Mouse (Mus musculus): ENCODE results near the gene Olfr173. TPM values are rescaled to one million over a fixed set of nuclear protein-coding genes. Genes with fewer than 3 reads are reported as not detected.

The Olfr173 gene
- not detected in 2 replicates for polyA plus RNA-seq (2016; fragmentation: Nextera tagmentation; extraction: Ambion mirVana)

DNA sequence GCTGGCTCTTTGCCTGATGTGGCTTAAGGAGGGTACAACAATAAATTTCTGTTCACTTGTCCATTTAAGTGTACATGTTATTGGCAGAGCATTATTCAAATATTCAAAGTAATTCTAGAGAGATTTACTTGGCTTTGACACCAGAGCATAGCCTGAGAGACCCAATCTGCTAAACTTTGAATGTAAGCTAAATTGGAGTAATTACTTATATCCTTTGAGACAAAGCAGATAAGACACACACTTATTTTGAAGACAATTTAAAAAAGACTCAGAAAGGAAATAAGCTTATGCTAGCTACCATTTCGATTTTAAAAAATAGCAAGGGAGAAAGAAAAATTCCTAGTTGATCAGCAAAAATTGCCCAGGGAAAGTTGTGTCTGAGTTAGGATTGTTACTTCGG is at the start of gene Olfr173:
Gene Olfr173, minus strand, starts transcription at position 101 of the 400 bp plus-strand sequence.
- 77% methylated on average over 2 of the region's 2 CpGs for WGBS
- H3K4me1 ChIP-seq, result no peaks in the 10 kb centered on the region
- DNase-seq (ENCODE audit: low spot score), result no peak

DNA sequence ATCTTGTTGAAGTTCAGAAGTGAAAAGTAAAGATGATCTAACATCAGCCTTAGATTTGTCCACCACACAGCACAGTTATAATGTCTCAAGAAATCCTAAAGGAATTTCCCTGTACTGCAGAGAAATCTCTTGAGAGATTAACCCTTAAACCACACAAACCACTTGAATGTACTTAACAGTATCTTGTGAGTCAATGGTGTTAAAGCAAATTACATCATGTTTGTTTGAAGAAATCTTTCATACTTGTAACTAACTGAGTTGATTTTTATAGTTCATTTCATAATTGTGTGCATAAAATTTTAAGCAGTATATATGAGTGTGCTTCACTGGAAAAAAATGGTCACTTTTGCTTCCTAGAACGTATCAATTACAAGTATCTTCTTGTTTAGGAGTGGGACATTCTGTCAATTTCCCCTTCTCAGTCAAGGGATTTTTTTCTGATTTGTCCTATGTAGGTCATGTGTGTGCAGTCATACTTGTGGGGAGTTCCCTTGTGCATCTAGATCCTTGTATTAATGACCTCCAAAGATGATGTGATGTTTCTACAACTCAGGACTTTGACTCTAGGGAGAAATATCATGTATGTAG is 26.8 kb upstream of the Olfr173 start, which contains the start of gene Olfr175-ps1:
Gene Olfr175-ps1, minus strand, starts transcription at position 51 of the 588 bp plus-strand sequence.
- Histone ChIP-seq H3K27ac (no peak within 1 kb of the TSS), H3K36me3 (no peaks in the 10 kb centered on the region), H3K9me3 (replicated peaks) (no peaks in the 10 kb centered on the region), H3K4me3 (no peak within 1 kb of the TSS), H3K4me1 (no peaks in the 10 kb centered on the region), H3K27me3 (ENCODE audit: low read depth, poor library complexity, severe bottlenecking) (no peaks in the 10 kb centered on the region)
- DNase-seq (ENCODE audit: low spot score), result no peak
- 83% methylated on average over 1 of the region's 1 CpGs for WGBS

More for the DNA sequence above, at the start of gene Olfr173:
- no peaks in the 10 kb centered on the region for H3K36me3 ChIP-seq
- H3K9me3 ChIP-seq (replicated peaks), result no peaks in the 10 kb centered on the region
- no peak within 1 kb of the TSS for H3K27ac ChIP-seq
- no peak within 1 kb of the TSS for H3K4me3 ChIP-seq
- H3K27me3 ChIP-seq (ENCODE audit: low read depth, poor library complexity, severe bottlenecking), result no peaks in the 10 kb centered on the region

DNA sequence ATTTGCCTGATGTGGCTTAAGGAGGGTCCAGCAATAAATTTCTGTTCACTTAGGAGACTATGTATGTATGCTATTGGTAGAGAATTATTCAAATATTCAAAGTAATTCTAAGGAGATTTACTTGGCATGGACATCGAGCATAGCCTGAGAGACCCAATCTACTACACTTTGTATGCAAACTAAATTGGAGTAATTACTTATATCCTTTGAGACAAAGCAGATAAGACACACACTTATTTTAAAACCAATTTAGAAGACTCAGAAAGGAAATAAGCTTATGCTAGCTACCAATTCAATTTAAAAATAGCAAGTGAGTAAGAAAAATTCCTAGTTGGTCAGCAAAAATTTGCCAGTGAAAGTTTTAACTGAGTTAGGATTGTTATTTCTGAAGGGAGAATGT is 37.0 kb downstream of the Olfr173 start, which contains the start of gene Olfr172:
Gene Olfr172, minus strand, starts transcription at position 101 of the 400 bp plus-strand sequence.
- H3K4me1 ChIP-seq, result no peaks in the 10 kb centered on the region
- H3K27me3 ChIP-seq (ENCODE audit: low read depth, poor library complexity, severe bottlenecking), result no peaks in the 10 kb centered on the region
- no peak for DNase-seq (ENCODE audit: low spot score)
- no peaks in the 10 kb centered on the region for H3K36me3 ChIP-seq
- H3K27ac ChIP-seq, result no peak within 1 kb of the TSS
- no peaks in the 10 kb centered on the region for H3K9me3 ChIP-seq (replicated peaks)
- H3K4me3 ChIP-seq, result no peak within 1 kb of the TSS
- WGBS, result 96% methylated on average over 1 of the region's 1 CpGs

DNA sequence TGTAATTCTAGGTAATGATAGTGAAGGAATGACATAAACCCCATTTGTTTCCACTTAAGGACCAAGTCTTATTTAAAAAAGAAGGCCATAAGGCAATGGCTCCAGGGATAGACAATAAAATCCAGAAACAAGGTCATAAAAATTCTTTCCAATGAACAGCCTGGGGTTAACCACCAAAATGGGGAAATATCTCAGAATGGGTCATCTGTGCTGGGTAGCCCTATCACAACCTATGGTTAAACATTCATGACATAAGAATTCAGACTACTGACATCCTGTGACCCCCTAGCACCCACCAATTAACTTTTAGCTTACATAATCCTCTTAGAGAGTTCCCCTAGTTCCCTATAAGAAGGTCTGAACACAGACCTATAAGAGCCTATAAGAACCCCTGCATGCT is 43.9 kb downstream of the Olfr173 start:
- Histone ChIP-seq H3K27me3 (ENCODE audit: low read depth, poor library complexity, severe bottlenecking) (no peaks in the 10 kb centered on the region), H3K36me3 (no peaks in the 10 kb centered on the region), H3K4me3 (no peak overlapping the region), H3K4me1 (0 out of 2 replicates have a peak, but pooled peaks cover 3% of the 10 kb centered on the region), H3K27ac (no peak overlapping the region), H3K9me3 (replicated peaks) (no peaks in the 10 kb centered on the region)
- DNase-seq (ENCODE audit: low spot score), result no peak

DNA sequence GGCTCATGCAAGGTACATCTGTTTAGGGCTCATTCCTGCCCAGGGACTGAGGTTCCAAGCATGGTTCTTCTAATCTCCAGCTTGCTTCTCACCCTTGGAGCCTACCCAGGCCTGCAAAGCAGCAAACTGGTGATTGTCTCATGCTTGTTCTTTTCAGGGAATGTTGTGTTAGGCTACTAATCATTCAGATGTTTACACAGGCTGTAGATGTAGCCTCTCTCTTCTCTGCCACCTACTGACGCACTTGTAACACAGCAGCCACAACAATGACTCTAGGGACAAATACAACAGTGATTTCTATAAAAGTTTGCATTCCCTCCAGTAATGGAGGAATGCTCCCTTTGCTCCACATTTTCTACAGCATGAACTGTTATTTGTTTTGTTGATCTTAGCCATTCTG is 48.8 kb downstream of the Olfr173 start:
- Histone ChIP-seq H3K27me3 (ENCODE audit: low read depth, poor library complexity, severe bottlenecking) (no peaks in the 10 kb centered on the region), H3K36me3 (no peaks in the 10 kb centered on the region), H3K4me1 (0 out of 2 replicates have a peak, but pooled peaks cover 1% of the 10 kb centered on the region), H3K27ac (no peak overlapping the region), H3K9me3 (replicated peaks) (no peaks in the 10 kb centered on the region), H3K4me3 (no peak overlapping the region)
- 37% methylated on average over 1 of the region's 1 CpGs for WGBS
- no peak for DNase-seq (ENCODE audit: low spot score)

DNA sequence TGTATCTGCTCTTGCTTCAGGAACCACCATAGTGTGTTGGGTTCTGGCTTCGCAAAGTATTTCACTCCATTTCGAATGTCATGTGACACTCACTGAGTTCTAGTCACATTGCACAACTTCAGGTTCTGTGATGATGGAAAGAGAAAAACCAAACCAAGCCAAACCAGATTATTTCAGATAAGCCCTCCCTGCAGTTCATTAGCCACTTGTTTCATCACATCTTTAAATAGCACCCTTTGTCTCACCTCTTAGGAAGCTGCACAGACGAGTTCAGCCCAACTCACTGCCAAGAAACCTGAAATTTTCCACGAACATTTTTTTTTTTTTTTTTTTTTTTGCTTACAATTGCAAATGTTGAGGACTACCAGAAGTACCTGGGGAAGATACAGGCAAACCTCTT is 53.4 kb downstream of the Olfr173 start:
- Histone ChIP-seq H3K27ac (no peak overlapping the region), H3K36me3 (no peaks in the 10 kb centered on the region), H3K4me1 (no peaks in the 10 kb centered on the region), H3K9me3 (replicated peaks) (no peaks in the 10 kb centered on the region), H3K4me3 (no peak overlapping the region), H3K27me3 (ENCODE audit: low read depth, poor library complexity, severe bottlenecking) (no peaks in the 10 kb centered on the region)
- 81% methylated on average over 4 of the region's 4 CpGs for WGBS
- DNase-seq (ENCODE audit: low spot score), result no peak

Small RNA genes within 50 kb of the gene (microRNA-seq; reads per million reads assigned to microRNA genes)
- gene Gm27564, result not detected

Other genes with a start within 250 kb of the Olfr173 start
- not detected in 2 replicates for gene Gm813, start 183.3 kb downstream of the Olfr173 start, polyA plus RNA-seq (2016; fragmentation: Nextera tagmentation; extraction: Ambion mirVana)
- not detected in 2 replicates for gene E330017A01Rik, start 161.5 kb downstream of the Olfr173 start, polyA plus RNA-seq (2016; fragmentation: Nextera tagmentation; extraction: Ambion mirVana)
- gene Cpox, start 130.0 kb downstream of the Olfr173 start, polyA plus RNA-seq (2016; fragmentation: Nextera tagmentation; extraction: Ambion mirVana), result 26.6 and 29.7 TPM in 2 replicates
- gene Gpr15, start 81.2 kb downstream of the Olfr173 start, polyA plus RNA-seq (2016; fragmentation: Nextera tagmentation; extraction: Ambion mirVana), result 0.11 TPM in 1 of 2 replicates, not detected in the other
- gene Cldnd1, start 72.4 kb downstream of the Olfr173 start, polyA plus RNA-seq (2016; fragmentation: Nextera tagmentation; extraction: Ambion mirVana), result 92.9 and 108 TPM in 2 replicates
- not detected in 2 replicates for gene Olfr172, start 37.1 kb downstream of the Olfr173 start, polyA plus RNA-seq (2016; fragmentation: Nextera tagmentation; extraction: Ambion mirVana)
- not detected in 2 replicates for gene Olfr175-ps1, start 26.5 kb upstream of the Olfr173 start, polyA plus RNA-seq (2016; fragmentation: Nextera tagmentation; extraction: Ambion mirVana)
- not detected in 2 replicates for gene Olfr177, start 74.5 kb upstream of the Olfr173 start, polyA plus RNA-seq (2016; fragmentation: Nextera tagmentation; extraction: Ambion mirVana)
- not detected in 2 replicates for gene Olfr178, start 91.8 kb upstream of the Olfr173 start, polyA plus RNA-seq (2016; fragmentation: Nextera tagmentation; extraction: Ambion mirVana)
- not detected in 2 replicates for gene Olfr181, start 128.5 kb upstream of the Olfr173 start, polyA plus RNA-seq (2016; fragmentation: Nextera tagmentation; extraction: Ambion mirVana)
- gene Olfr180, start 129.1 kb upstream of the Olfr173 start, polyA plus RNA-seq (2016; fragmentation: Nextera tagmentation; extraction: Ambion mirVana), result not detected in 2 replicates
- gene Olfr183, start 195.1 kb upstream of the Olfr173 start, polyA plus RNA-seq (2016; fragmentation: Nextera tagmentation; extraction: Ambion mirVana), result not detected in 2 replicates
- gene Olfr186, start 230.0 kb upstream of the Olfr173 start, polyA plus RNA-seq (2016; fragmentation: Nextera tagmentation; extraction: Ambion mirVana), result not detected in 2 replicates
- gene Olfr187, start 239.5 kb upstream of the Olfr173 start, polyA plus RNA-seq (2016; fragmentation: Nextera tagmentation; extraction: Ambion mirVana), result not detected in 2 replicates